Mouse (Mus musculus) hindlimb bud, embryonic 11.5 days (tissue): ENCODE data around the gene Rnf34.

Experiments used
- DNase-seq: peaks from one replicate; pipeline ENCODE4 v3.0.0-alpha.2; 2012; ENCODE audit warnings: low read depth, low spot score; ENCODE audit errors: extremely low spot score

Rnf34 gene

DNA sequence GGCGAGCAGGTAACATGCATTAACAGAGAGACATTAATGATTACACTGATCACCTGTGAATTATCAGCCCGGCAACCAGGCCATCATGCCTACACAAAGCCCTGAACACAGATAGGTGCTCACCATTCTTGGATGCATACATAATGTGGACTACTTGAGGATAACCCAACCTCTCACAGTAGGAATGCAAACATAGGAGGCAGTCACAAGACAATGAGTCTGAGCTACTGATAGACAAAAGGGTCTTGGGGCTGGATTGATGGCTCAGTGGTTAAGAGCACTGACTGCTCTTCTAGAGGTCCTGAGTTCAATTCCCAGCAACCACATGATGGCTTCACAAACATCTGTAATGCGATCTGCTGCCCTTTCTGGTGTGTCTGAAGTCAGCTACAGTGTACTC, 22.8 kb downstream of the Rnf34 start:
- no peak for DNase-seq

- no peak for DNase-seq
Measured at GRCm38 (mm10) chr5:122873573-122873972, 23.7 kb downstream of the Rnf34 start.

DNA sequence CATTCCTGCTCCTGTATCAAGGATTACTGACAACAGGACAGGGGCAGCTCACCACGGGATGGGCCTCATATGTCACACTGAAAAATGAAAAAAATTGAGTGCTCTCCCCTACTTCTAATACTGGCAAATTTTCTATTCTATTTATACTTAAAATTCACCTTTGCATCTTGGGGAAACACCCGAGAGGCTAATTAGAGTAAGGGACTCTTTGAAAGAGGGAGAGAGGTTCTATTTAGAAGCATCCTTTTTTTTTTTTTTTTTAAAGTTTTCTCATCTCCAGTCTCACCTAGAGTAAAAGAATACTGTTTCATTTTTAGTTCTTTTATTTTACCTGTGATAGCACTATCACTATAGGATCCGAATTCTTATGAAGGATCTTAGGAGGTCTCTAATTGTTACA, 24.5 kb downstream of the Rnf34 start:
- DNase-seq = no peak

GRCm38 (mm10) chr5:122876671-122877070, 26.8 kb downstream of the Rnf34 start:
- no peak for DNase-seq

GRCm38 (mm10) chr5:122880241-122880980, 30.6 kb downstream of the Rnf34 start:
- no peak for DNase-seq

DNA sequence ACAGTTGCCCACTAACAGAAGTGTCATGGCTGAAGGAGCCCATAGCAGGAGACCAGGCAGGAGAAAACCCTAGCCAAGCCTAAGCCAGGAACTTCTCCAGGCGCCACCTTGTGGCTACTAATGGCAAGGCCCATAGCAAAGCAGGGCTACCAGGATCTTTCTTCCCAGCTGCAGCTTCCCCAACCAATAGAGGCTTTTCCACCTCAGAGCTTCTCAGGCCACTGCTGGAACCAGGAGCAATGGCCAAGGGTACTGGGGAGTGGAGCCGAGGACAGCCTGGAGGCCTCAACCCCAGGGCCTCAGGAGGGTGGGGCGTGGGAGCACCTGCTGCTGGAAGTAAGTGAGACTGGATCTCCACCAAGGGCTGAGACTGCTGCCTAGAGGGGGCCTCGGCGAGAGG, 31.5 kb downstream of the Rnf34 start:
- no peak for DNase-seq

GRCm38 (mm10) chr5:122882256-122883050, 32.6 kb downstream of the Rnf34 start:
- no peak for DNase-seq

DNA sequence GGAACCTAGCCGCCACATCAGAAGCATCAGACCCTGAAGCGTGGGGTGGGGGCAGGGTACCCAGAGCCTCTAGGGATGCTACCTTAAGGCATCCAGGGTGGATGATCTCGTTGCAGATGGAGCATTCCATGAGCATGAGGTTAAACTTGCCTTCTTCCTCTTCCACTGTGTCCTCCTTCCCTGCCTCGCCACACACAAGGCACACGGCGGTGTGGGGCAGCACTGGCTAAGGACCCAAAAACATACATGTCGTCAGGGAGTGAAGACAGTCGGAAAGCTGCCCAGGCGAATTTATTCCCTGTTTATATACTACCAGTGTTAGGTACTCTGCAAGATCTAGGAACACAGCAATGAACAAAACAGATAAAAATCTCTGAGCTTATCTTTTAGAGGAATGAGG, 33.4 kb downstream of the Rnf34 start:
- no peak for DNase-seq

DNA sequence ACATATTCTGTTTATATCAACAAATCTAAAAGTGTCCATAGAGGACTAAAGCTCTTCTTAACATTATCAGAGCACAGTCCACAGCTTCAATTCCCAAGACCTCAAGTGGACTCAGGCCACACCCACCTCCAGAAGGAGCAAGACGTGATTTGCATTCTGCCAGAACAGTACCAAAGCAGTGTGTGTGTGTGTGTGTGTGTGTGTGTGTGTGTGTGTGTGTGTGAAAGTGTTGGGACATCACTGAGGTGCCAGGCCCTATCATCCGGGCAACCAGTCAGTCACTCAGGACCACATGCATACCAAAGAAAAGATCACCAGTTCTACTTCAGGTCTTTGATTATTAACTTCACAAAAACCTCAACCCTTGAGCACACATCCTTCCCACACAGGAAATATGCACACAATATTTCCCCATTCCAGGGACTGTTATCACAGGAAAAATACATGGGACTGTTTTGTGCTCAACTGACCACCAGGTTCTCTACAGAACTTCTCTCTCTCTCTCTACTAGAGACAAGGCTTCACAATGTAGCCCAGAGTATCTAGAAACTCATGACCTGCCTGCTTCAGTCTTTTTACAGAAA, 33.9 kb downstream of the Rnf34 start:
- no peak for DNase-seq

GRCm38 (mm10) chr5:122884594-122885348, 34.9 kb downstream of the Rnf34 start:
- DNase-seq = no peak

DNA sequence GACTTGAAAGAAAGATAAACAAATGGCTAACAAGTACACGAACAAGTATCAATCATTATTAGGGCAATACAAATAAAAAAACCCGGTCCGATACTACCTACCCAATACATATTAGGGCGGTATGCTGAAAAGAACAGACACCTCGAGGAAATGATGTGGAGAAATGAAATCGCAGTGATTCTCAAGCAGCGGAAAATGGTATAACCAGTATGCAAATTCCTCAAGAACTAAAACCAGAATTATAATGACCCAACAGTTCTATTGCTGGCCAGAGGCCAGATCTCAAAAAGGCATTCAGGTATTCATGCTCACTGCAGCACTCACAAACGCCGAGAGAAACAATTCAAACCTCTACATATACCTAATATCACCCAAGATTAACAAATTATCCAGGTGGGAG, 37.2 kb downstream of the Rnf34 start:
- DNase-seq = no peak

DNA sequence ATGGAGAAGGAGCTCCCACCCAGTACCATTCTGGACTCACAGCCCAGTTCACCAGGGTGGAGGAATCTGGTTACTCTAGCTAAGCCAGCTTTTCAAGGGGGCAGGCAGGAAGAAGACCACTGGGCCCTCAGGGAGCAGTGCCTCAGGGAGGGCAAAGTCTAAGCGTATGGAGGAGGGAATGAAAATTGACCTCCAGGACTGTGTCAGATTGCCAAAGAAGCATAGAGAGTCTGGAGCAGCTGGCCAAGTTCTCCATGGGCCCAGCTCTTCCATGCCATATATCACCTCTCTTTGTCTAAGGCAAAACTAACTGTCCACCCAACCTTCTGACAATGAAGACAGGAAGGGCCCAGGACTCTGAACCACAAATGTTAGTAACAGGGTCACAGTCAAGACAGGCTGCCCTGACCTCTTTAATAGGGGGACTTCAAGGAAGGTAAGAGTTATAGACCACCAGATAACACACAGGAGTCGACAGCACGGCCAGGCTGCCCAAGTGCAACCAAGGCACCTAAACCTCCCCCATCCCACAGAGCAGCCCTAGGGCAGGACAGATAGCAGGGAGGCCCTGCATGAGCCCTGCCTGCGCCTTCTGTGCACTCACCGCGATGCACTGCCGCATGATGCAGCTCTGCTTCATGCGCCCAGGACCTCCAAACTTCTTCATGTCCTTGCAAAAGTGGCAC, 38.2 kb downstream of the Rnf34 start:
- DNase-seq = no peak

DNA sequence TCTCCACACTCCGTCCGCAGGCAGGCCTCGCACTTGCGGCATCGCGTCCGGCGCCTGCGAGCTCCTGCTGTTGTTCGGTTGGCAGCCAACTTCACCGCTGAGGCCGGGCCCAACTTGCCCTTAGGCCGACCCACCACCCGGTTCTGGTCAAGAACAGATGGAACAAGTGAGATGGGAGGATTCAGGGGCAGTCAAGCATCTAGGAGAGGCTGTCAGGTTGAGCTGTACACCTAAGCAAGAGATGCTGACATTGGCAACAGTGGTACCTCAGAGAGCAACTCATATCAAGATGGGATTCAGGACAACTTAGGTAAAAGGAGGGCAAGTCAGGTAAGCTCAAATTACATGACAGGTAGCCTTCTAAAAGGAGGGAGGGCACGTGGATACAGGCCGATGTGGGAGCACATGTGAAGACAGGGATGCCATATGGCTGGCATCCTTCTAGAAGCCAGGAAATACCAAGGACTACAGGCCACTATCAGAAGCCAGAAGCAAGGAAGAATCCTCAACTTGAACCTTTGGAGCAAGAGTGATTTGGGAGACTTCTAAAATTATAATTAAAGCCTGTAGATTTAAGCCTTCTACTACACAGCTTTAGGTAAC, 38.9 kb downstream of the Rnf34 start:
- DNase-seq = no peak

DNA sequence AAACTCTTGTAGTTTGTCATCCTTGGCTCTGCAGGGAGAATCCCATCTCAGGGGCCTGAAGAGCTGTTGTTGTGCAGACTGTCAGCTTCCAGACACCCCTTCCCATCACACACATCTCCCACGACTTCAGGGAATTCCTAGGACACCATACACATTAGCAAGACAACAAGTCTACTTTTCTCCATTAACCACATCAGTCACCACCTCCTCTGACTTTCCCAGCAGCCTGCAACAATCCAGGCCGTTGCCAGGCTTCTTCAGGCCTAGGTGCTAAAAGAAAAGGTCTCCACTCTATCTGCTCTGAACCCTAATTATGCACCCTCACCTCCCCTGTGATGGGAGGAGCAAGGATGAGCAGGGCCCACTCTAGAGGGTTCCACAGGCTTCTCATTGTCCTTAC, 40.5 kb downstream of the Rnf34 start:
- DNase-seq = no peak

DNA sequence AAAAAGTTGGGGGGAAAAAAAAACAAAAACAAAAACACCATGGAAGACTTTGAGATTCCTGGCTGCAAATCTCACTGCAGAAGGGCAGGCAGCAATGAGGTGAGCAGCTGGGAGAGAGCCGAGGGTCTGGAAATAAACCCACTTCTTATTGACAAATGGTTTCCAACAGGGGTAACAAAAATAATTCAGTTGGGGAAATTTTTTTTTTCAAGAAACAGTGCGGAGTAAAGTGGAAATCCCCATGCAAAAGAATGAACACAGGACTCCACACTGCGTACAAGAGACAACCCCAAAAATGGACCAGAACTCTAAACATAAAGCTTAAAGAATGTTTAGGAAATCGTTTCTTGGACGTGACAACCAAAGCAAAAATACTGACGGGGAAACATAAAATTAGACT, 43.4 kb downstream of the Rnf34 start:
- no peak for DNase-seq

DNA sequence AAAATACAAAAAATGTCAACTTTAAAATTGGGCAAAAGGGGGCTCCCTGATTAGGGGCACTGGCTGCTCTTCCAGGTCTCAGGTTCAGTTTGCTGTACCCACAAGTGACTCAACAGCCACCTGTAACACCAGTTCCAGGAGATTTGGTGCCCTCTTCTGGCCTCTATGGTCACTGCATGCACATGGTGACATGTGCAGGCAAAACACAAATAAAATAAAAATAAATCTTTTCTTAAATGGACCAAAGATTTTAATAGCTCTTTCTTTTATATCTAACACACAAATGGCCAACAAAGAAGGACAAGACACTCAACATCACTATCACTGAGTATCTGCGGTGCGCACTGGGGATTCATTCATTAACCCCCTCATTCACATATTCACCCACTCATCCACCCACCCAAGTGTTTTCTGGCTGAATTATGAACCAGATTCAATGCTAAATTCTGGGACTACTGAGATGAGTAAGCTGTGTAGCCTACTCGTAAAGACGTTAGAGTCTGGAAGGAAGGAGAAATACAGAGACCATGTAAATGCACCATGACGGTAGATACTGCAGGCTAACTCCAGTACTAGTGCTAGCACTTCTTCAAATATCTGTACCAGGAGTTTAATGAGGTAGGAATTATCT, 44.3 kb downstream of the Rnf34 start:
- no peak for DNase-seq

GRCm38 (mm10) chr5:122894821-122895220, 45.0 kb downstream of the Rnf34 start:
- no peak for DNase-seq

- DNase-seq = no peak
Measured at GRCm38 (mm10) chr5:122898153-122898552, 48.3 kb downstream of the Rnf34 start.

DNA sequence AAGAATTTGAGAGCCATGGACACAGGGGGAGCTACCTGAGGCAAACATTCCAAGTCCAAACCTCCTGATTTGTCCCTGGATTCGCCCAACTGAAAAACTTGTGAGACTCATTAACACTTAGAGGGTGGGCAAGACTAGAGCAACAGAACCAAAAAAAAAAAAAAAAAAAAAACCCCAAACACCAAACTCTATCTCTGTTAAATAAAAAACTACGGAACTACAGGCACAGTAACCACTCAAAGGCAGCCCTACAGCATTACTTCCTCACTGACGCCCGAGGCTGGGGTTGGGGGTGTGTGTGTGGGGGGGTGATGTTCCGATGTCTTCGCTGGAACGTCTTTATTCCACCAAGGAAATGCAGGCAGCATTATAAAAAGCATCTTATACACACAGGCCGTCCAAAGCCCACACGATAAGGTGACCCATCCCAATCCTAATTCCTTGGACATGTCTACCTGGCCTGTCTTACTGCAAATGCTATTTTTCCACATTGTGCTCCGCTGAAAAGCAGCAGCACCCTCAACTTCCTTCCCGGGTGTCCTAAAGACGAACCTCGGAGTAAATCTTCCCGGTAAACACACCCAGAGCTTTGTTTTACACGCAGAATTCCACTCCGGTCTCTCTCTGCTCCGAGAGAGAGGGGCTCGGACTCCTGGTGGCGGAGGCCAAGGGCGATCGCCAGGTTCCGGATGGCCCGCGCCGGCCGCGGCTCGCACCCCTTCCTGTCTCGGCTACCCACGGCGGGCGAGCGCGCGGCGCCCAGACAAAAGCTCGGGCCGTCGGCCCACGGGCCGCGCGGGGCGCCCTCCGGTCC, 49.3 kb downstream of the Rnf34 start:
- DNase-seq = no peak
